Mouse (Mus musculus) stomach, adult 2 months (tissue): ENCODE data around the gene Gm12887. TPM values are rescaled to one million over a fixed set of nuclear protein-coding genes. Genes with fewer than 3 reads are reported as not detected.

Experiments
- polyA plus RNA-seq: library from polyadenylated mRNA; depleted of rRNA; stranded (reverse); fragments of >200 nt; gene quantifications from 2 replicates; pipeline ENCODE4 v1.2.3, GENCODE M21; 2012; rRNA removed

Gm12887 gene
- not detected in 2 replicates for polyA plus RNA-seq

DNA sequence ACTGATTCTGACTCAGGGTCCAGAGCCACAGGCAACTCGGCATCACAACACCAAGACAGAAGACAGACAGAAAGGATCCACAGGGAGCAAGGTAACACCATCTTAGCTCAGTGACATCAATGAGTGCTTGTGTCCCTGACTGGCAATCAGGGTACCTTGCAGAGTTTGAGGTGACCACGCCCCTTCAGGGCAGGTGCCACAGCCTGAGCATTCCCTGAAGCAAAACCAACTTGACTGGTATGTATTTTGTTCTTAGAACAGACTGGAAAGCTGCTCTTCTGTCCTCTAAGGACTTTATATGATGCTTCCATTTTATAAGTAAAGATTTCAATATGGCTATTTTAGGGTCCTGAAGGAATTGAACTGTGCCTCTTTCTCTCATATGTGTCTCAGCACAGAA is at the start of gene Gm12887:
Gene Gm12887, minus strand, starts transcription at position 101 of the 400 bp plus-strand sequence.

Other genes with a start within 250 kb of the Gm12887 start
- not detected in 2 replicates for gene Gm12886, start 199.0 kb downstream of the Gm12887 start, polyA plus RNA-seq